Mouse (Mus musculus) left cerebral cortex, adult 9 months (tissue): ENCODE data around the gene Cd37.

Experiments used
- DNase-seq, 2 experiments: peaks; one replicate each; pipeline ENCODE4 v3.0.0; 2022; ENCODE audit warnings: low spot score in 2 of 2

Gene Cd37

GRCm38 (mm10) chr7:45202654-45203053, 36.3 kb downstream of the Cd37 start:
- peak in 1 of 2 experiments; percentile 46 for DNase-seq

DNA sequence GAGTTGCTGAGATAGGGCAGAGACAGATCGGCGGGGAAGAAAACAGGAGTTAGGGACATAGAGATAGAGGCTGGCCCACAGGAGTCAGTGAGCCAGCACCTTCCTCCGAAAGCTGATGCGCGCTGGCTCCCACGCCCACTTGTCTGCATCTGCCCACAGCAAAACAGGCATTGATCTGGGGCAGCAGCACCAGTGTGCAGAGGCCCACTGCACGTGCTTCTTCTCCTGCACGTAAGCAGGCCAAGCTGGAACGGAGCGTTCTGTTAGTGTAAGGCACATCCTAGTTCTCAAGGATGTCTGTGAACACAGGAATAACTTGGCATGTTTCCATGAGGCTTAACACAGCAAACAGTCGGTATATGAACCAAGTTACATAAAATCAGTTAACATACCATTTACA, 40.0 kb downstream of the Cd37 start:
- DNase-seq: peak in 1 of 2 experiments; percentile 73

DNA sequence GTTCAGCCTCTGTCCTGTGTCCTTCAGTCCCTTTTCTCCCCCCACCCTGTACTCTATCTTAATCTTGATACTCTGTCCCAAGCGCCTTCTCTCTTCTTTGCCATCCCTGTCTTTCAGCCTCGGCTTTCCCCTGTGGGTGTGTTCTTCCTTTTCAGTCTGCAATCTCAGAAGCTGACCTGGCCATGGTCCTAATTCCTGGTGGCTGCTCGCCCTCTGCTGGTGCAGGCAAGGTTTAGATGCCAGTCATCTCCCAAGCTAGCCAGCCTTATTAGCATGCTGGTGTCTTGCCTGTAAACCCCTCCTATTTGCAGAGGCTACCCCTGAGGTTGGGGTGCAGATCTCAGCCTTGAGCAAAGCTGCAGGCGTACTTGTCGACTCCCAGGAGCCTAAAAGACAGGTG, 40.5 kb downstream of the Cd37 start:
- peak in 1 of 2 experiments; percentile 80 for DNase-seq

- DNase-seq: no peak
Observed at GRCm38 (mm10) chr7:45196994-45197393, 41.9 kb downstream of the Cd37 start.

GRCm38 (mm10) chr7:45196176-45196535, 42.8 kb downstream of the Cd37 start:
- no peak for DNase-seq

DNA sequence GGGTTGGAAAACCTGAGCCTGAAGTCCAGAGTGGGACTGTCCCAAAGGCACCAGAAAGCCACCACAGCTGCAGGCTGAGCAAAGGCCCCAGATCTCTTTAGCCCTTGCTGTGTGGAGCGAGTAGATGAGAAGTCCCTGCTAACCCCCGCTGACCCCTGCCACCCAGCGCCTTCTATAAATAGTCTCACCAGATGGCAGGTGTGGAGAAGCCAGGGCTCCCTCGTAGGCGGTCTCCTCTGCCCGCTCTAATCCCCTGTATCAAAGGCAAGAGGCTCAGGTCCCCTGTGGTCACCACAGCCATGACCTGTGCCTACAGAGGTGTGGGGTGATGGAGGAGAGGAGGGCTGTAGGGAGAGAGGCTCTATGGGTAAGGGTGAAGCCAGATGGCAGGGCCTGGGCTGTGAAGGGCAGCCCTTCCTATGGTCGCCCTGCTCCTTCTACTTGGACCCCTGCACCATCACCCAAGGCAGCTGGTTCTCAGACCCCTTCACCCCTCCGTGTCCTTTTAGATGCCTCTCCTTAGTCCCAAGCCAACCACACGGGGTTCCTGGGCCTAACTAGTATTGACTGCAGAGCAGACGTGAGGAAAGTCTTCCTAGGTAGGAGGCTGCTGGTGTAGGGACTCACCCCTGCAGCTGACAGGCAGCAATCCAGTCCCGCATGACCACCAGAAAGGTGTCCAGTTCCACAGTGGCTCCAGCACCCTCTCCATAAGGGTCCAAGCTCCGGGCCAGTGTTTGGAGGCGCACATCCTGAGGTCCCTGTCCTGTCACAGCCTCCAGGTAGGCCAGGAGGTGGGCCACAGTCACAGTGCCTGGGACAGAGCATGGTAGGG, 43.4 kb downstream of the Cd37 start:
- no peak for DNase-seq

GRCm38 (mm10) chr7:45193871-45194785, 44.8 kb downstream of the Cd37 start:
- no peak for DNase-seq

GRCm38 (mm10) chr7:45193406-45193805, 45.5 kb downstream of the Cd37 start:
- DNase-seq: no peak

DNA sequence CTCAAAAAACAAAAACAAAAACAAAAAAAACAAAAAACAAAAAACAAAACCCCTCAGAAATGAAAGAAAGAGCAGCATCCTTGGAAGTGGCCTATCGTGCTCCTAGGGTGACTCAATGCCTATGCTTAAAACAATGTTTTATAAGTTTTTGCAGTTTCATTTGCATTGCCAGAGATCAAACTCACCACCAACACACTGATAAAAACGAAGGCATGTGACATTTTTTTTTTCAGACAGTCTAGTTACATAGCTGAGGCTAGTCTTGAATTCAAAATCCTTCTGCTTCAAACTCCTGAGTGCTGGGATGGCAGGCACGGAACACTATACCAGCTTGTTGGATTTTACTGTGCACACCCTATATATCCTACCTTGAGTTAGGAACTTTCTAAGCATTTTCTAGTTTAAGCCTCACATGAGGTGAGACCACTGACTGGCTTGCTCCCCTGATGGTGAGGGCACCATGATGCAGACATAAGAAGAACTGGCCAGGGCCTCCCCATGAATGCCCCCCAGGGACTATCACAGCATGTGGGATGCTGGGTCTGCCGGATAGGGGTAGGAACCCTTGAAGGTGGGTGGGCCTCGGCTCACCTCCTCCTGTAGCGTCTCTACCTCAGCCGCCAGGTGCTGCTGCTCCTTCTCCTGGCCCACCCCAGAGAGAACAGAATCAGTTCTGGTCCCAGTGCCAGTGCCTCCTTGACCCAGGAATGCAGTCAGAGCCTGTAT, 46.2 kb downstream of the Cd37 start:
- no peak for DNase-seq

DNA sequence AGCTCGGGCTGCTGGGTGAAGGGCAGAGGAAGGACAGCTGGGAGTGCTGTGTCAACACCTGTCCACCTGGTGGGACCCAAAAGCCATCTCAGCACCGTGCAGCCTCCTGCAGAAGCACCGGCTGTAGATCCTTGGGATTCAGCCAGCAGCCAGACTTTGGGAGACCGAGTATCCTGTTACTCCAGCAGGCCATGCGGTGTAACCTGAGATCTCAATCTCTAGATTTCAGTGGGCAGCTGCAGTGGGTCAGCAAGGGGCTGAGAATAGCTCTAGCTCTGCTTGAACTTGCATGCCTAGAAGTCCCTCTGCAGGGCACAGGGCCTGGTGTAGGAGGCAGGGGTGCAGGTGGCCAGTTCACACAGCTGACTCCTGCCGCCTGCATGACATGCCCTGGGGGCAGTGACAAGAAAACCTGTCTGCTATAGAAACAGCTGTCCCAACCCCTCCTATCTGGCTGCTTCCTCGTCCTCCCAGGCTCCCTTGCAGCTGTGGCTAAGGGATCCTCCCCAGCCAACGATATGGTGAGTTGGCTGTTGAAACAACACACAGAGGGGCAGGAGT, 47.0 kb downstream of the Cd37 start:
- no peak for DNase-seq

- no peak for DNase-seq
Observed at GRCm38 (mm10) chr7:45191161-45191560, 47.8 kb downstream of the Cd37 start.

DNA sequence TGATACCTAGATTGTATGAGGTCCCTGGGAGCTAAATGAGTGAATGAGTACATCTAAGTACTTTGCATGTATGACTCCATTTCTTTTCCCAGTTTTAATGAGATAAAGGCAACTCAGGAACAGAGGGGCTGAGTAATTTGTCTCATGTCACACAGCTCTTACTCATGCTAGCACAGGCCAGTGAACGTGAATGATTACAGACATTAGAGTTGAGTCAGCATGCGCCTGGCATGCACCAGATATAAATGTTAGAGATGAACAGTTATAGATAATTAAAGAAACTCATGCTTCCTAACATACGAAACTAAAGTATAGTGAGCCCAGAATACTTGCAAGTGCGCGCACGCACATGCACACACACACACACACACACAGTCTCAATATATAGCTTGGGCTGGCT, 48.7 kb downstream of the Cd37 start:
- no peak for DNase-seq

DNA sequence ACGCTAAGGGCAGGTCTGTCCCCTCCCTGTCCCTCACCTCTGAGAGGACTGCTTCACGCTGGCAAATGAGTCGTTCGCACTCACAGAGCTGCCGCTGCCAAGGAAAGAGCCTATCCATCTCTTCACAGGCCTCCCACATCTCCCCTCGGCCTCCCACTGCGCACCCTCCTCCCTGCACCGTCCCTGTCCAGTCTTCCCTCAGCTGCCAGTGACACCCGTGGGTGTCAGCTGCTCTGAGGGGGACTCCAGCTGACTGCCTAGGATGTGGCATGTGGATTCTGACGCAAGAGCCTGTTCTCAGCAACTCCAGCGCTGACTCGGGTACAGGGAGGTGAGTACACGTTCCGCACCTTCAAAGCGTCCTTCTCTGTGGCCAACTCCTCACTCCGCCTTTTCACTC, 49.3 kb downstream of the Cd37 start:
- peak in 1 of 2 experiments; percentile 69 for DNase-seq

DNA sequence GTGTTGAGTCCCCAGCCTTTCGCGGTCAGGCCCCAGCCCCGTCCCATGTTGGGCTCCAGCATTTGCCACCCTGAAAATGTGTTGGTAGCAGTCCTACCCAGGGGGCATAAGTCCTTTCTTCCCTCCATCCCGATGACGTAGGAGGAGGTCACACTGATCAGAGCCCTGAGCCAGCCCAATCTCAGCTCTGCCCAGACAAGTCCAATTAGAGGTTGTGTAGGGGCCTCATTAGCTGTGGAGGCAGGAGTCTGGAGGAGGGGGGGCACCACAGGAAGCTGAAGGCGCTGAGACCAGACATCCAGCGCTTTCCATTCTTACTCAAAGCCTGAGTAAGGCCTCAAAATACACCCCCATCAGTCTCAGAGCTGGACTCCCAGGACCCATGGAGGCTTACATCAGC, 53.0 kb downstream of the Cd37 start:
- DNase-seq: no peak

DNA sequence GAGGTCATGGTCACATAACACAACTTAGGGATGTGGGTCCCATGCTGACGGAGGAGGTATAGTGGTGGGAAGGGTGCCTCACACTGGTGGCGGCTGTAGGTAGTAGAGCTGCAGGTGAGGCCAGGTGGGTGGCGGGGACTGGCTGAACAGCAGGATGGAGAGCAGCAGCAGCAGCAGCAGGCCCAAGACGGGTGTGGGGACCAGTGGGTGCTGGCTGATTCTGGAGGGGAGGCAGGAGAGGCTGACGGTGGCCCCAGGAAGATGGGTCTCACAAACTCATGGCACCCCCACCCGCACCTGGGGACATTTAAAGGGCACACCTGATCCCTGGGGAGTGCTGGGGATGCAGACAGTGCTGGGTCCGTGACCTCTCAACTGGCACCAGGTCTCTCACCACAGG, 55.2 kb downstream of the Cd37 start:
- DNase-seq: no peak
